Mouse (Mus musculus) regulatory T cell (primary cell): ENCODE results near the gene Phactr3.
"Not testable (repeated sequence)": the region's sequence is repeated elsewhere in the genome, so short reads cannot be mapped to it uniquely, and the experiment has no call there.

ENCODE experiments used
- in situ Hi-C: fragments of 300-600 bp; cut with MboI, MseI; formaldehyde crosslinking; loops from one replicate; pipeline ENCODE4 v1.15.1; 2025; ENCODE audit warnings: high pct_unique_total_duplicates

Gene Phactr3

GRCm38 (mm10) chr2:178118801-178119560 lies at the start of gene Phactr3:
TSS of gene Phactr3 (plus strand) at chr2:178118975.
- in situ Hi-C loops, result no loop called here

DNA sequence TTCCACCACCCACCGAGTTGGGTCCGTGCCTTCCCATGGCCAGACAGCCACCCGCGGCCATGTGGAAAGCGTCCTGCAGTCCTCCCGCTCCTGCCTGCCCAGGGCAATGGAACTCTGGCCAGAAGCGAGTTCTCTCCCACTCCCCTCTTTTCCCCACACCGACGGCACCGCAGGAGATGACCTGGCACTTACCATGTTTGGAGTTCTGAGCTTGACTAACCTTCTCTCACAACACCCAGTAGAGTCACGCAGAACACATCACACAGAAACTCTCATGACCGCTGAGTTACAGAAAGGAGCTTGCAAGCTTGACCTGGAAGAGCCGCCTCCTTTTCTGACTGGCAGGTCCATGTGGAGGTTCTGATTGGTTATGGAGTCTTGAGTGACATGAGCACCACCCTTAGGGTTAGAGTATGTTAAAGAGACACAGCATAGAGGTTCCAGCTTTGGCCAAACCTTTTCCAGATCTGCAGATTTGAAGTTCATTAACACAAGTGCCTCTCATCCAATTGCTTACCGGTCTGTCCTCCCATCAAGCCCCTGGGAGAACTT lies 40.5 kb upstream of the Phactr3 start, which contains the start of gene Zfp931:
TSS of gene Zfp931 (minus strand) at position 311 of the 552 bp plus-strand sequence.
- in situ Hi-C loops, result not testable (repeated sequence)

DNA sequence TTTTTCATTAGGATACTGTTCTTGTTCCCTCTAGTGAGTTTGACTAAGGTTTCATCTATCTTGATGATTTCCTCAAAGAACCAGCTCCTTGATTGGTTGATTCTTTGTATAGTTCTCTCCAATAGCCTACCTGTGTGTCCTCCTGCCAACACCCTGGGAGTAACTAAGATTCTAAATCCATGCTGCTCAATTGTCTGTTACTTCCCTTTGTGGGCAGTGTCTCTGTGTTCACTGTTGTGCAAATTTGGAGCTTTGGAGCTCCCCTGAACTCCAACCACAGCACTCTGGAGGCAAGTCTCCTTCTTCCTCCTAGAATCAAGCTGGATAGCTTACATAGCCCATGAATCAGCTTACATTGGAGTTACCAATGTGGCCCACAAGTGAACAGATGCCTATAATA lies 29.2 kb upstream of the Phactr3 start:
- in situ Hi-C loops, result no loop called here

- in situ Hi-C loops, result no loop called here
These were observed 20.8 kb upstream of the Phactr3 start for GRCm38 (mm10) chr2:178098021-178098420.

DNA sequence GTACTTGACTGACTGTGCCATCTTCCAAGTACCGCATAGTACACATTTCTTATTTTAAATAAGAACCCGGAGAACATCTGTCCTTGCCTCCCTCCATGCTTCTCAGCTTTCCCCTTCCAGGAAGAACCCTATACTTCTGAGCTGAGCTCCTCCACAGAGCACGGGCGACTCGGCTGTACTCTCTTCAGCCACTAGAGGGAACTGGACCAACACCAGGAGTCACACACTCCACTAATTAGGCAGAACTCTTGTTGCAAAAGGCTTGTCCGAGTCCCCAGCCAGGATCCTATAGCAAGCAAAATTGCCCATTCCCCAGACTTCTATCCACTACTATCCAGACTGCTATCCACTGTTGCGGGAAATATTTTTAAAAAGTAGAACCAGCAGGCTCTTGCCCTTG lies 16.8 kb upstream of the Phactr3 start:
- in situ Hi-C loops, result no loop called here

DNA sequence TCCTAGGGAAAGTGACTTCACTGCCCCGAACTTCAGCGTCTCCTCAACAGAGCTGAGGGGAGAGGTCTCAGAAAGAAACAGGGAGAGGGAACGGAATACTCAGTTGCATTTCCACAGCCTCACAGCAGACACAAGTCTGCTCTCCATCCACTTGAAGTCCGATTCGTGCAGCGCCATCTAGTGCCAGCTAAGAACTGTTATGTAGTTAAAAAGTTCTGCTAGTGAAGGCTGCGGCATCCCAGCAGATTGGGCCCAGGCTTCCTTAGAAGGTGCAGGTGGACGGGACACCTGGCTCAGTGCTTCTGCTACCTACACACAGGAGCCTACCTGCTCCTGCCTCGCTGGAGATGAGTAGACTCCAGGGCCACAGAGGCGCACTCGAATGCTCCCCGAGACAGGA lies 829 bp upstream of the Phactr3 start:
- in situ Hi-C loops, result no loop called here

DNA sequence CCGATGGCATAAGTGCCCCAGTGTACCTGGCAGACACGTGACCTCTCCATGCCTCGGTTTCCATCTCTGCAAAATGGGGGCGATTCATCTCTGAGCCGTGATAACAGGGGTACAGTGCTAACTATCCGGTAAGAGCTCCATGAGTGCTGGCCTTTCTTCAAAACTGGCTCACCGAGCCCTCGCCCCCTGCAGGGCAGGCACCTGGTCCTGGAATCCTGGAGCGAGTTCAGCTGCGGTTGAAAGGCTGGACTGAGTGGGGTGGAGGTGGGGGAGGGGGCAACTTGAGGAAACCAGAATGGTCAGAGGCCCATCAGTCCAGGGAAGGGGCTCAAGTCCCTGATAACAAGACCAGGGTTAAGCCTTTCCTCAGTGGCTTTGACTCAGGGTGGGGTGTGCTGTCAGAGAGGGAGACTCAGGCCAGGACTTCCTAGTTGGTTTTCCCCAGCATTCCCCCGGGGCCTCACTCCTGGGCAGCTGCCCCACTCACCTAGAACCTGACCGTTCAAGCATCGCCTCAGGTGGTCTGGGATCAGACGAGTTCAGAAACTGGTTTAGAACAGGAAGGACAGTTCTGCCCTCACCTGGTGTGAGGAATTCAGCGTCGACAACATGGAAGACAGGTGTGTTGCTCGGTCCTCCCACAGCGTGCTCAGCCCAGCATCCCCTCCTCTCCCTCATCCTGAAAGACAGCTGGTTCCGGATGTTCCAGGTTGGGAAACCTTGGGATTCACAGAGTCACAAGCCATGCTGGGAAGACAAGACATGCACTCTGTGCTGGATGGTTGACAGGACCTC lies 983 bp downstream of the Phactr3 start:
- in situ Hi-C loops, result no loop called here

DNA sequence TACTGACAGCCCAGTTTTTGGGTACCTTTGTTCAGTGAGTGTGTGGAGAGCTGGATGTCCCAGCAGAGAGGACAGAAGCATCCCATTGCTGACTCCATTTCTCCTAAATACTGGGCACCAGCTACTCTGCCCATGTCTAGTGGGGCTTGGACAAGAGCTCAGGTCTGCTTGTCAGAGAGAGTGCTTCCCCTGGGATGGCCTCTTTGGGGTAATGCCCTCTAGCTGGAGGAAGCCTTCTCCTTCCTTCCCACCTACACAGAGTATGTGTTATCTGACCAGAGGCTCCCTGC lies 1.5 kb downstream of the Phactr3 start:
- in situ Hi-C loops, result no loop called here

DNA sequence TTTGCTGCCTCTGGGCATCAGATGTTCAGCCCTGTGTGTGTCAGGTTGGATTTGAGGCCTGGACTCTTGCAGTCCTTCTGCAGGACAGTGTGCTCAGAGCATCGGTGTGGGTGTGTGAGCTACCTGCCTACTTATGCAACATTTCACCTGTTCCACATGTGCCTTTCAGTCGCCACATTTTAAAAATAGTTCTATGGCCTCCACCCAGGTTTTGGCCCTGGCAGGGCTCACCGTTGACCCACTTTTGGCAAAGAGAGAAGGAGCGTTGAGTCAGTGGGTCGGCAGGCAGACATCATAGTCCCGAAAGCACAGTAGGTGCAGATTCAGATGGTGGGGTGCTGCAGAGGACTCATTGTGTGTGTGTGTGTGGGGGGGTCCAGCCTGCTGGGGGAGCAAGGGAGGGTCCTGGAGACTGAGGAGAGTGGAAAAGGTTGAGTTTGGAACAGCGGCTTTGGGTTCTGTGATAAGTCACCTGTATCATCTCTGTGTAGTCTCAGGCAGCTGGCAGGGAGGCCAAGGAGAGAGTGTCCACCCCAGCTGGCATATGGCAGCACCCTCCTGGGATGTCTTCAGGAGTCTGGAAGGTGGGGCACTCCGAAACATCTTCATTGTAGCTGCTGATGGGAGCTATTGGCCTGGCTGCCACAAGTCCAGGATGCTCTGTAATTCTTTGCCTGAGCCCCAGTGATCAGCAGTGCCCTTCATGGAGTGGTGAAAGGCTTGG lies 2.0 kb downstream of the Phactr3 start:
- in situ Hi-C loops, result no loop called here

DNA sequence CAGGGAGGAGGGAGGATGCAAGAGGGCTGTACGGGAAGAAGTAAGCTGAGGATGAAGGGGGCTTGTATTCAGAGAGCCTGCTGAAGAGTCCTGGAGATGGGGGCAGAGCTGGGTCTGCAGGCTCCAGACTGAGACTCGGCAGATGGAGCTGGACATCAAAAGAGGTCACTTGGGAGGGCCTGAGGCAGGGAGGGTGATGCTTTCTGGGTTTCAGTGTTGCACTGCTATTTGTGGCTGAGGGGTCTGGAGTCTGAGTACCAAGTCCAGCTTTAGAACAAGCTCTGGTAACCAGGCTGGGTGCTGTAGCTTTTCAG lies 2.6 kb downstream of the Phactr3 start:
- in situ Hi-C loops, result no loop called here

DNA sequence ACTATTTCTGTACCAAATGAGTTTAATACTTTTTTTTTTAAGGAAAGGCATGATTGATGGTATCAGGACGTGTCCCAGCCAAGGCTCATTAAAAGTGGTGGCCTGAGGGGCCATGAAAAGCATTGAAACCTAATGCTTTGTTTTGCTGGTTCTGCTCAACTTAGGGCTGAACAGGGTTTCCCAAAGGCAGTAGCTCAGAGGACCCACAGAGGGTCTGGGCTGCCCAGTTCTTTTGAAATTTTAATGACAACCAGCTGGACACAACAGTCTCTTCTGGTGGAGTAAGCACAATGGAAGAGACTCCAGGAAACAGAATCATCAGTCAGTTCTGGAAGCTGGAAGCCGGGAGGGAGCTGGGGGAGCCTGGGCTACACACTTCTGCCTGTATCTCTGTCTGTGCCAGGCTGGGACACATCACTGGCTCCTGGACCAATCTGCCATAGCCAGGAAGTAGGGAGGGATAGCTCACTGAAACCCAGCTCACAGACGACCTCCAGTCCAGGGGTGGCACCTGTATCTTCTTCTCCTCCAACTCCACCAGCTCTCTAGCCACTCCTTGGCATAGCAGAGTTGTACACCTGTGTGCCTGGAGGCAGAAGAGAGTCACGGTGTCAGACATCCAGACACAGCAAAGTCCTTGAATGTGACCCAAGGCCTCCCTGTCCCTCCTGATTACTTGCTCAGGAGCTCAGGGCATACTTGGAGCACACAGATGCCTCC lies 3.3 kb downstream of the Phactr3 start:
- in situ Hi-C loops, result no loop called here

GRCm38 (mm10) chr2:178123466-178123865 lies 4.7 kb downstream of the Phactr3 start:
- in situ Hi-C loops, result no loop called here

- in situ Hi-C loops, result no loop called here
These were observed 6.7 kb downstream of the Phactr3 start for GRCm38 (mm10) chr2:178125427-178125826.

DNA sequence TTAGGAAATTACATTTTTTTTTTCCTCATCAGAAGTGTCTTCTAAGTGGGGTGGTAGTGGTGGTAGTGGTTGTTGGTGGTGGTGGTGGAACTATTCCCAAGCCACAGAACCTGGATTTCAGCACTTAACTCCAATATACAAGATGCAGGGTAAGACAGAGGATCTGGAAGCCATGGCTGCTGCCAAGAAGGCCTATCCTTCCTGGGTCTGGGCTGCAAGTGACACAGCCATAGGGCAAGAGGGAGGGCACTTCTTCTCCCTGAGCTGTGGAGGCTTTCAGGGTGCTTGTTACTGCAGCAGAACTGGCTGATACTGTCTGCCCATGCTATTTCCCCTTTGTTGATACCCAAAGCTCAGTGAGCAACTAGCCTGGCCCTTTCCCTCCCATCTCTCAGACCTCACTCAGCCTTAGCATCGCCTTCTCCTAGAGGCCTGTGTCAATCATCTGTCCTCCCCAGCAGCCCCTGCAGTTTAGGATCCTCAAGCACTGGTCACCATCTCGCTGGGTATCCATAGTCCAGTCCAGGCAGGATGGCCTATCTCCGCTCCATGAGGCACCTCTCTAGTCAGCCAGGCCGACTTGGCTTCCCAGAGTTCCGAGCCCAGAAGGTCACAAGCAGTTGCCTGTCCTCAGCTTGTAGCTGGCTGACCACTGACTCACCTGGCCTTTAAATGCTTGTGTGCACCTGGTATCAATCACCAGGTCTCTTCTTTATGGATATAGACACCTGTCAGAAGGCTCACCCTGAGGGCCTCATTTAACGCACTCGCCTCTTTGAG lies 7.5 kb downstream of the Phactr3 start:
- in situ Hi-C loops, result no loop called here

- in situ Hi-C loops, result no loop called here
These were observed 9.8 kb downstream of the Phactr3 start for GRCm38 (mm10) chr2:178128594-178128993.

- in situ Hi-C loops, result no loop called here
These were observed 10.4 kb downstream of the Phactr3 start for GRCm38 (mm10) chr2:178129161-178129560.

GRCm38 (mm10) chr2:178129676-178130075 lies 10.9 kb downstream of the Phactr3 start:
- in situ Hi-C loops, result no loop called here

DNA sequence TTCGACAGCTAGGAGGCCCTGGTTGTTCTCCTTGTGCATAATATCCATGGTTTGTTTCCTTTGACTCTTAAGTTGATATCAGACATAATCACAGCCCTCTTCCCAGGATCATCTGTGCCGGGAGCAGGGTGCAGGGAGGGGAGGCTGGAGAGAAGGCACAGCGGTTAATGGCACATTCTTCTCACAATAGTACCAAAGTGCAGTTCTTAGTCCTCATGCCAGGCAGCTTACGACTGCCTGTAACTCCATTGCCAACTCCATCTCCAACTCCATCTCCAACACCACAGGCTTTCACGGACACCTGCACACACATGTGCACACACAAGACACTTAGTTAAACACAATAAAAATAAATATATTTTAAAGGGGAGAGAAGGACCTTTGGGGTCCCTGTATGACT lies 11.8 kb downstream of the Phactr3 start:
- in situ Hi-C loops, result no loop called here

GRCm38 (mm10) chr2:178131011-178131410 lies 12.2 kb downstream of the Phactr3 start:
- in situ Hi-C loops, result no loop called here

DNA sequence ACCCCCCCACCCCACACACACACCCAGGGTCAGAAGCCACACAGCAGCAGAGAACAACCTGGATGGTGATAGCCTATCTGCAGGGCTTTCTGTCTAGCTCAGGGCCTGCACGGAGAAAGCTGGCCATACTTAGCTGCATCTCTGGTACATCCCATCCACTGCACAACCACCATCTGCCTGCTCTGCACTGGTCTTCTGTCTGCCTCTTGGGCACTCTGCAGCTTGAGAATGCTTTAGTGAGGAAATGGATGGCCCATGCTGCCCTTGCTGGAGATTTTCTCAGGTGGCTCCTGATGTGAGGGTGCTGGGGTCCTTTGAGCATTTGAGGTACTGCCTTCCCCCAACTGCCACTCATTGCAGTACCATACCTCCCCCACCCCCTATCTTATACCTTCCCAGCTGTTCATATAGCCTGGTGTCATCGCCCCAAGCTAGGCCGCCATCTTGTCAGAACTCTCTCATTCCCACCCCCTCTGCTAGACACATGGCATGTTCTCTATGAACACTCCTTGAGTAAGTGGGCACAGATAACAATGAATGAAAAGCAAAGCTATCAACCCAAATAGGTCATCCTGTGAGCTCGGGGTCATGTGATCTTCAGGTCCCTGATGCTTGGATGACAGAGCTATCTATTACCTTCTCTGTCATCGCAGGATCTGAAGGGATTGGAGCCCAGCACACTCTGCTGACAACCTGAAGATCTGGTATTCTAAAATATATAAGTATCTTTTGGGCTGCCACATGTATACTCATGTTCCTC lies 13.0 kb downstream of the Phactr3 start:
- in situ Hi-C loops, result no loop called here
